Mouse (Mus musculus) left cerebral cortex, postnatal 10 days (tissue): ENCODE measurements at regions not wholly inside any gene's neighbourhood (a gene's known extent, or its start where the extent isn't known, plus 50 kb on each side); places are given as distances from the start of the nearest gene placed in this dataset.
A peak's percentile ranks its signal among the peaks of the same experiment; 100 is the strongest.

Experiments used
- DNase-seq, 2 experiments: peaks; one replicate each; pipeline ENCODE4 v3.0.0; 2021 to 2022; ENCODE audit warnings: low spot score in 2 of 2, mixed read lengths in 1 of 2; ENCODE audit errors: extremely low spot score in 1 of 2
- intact Hi-C: fragments of 180-260 bp; cut with DNase I; formaldehyde crosslinking; loops from one replicate; pipeline ENCODE4 v1.15.1; 2025

DNA sequence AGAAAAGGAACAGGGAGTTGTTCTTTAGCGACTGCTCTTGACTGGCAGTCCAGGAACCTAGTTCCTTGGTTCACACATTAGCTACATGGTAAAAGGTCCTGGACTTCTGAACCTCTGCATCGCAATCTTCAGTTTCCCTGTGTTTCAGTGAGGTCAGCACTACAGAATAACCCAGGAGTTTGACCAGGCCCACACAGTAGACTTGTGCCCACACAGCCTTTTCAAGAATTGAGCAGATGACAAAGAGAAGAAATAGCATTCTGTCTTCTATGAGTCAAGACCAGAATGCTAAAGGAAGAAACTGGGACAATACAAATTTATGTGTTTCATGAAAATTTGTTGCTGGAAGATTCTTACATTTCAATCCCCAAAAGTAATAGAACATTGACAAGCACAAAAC is 1162.7 kb upstream of the Slc39a10 start:
- no peak for DNase-seq
- intact Hi-C loops: no loop called here

GRCm38 (mm10) chr1:48031631-48032030 is 1139.0 kb upstream of the Slc39a10 start:
- intact Hi-C loops: no loop called here

More at GRCm38 (mm10) chr1:48031631-48032030, 1139.0 kb upstream of the Slc39a10 start:
- peak in 1 of 2 experiments; percentile 16 for DNase-seq
